11 mouse cellular contexts compared by ENCODE assay signal in genomic region chr9:120702836-120703235, GRCm38 (mm10).
DNase-seq lines count a peak whose midpoint lies in the region; ATAC-seq lines count a peak whose summit lies in the region.
"Had no signal": no experiment of that assay in that cellular context is flagged by ENCODE, and none has a peak within 500 bp of the region (broad histone marks: within the 10 kb centered on the region; RNA-seq: fewer than 3 reads in every experiment).

No protein-coding gene starts in this region.

- peaks cover 23% of the 10 kb centered on the region for H3K4me1 ChIP-seq in hindbrain, embryonic 10.5 days (replicated peaks)
- H3K4me1 ChIP-seq in hindbrain, embryonic 16.5 days (ENCODE audit: control insufficient read depth, insufficient read depth, low read depth, low read length), result peaks cover 4% of the 10 kb centered on the region; the same call in 1 of the 2 replicates
- H3K4me1 ChIP-seq in embryonic facial prominence, embryonic 10.5 days, result peaks cover 25% of the 10 kb centered on the region

- H3K4me3 ChIP-seq in hindbrain, embryonic 10.5 days, result no peak overlapping the region
- no peak overlapping the region for H3K4me3 ChIP-seq in hindbrain, embryonic 16.5 days (ENCODE audit: low read length)
- H3K4me3 ChIP-seq in embryonic facial prominence, embryonic 10.5 days, result no peak overlapping the region
- H3K4me3 ChIP-seq: lung, embryonic 15.5 days had no signal

- no peak for DNase-seq in hindbrain, embryonic 10.5 days (ENCODE audit: low spot score)
- peak; percentile 43 to 74 for DNase-seq in left cerebral cortex, postnatal 25 days (ENCODE audit: low spot score in 2 of 2)
- DNase-seq in left cerebral cortex, postnatal 10 days (ENCODE audit: extremely low spot score in 1 of 2, low spot score in 2 of 2), result no peak
- peak; percentile 21 for DNase-seq in MN1 (ENCODE audit: low spot score)
- no peak for DNase-seq in embryonic facial prominence, embryonic 10.5 days (ENCODE audit: low spot score)
- no peak for DNase-seq in thymus, postnatal 25 days
- DNase-seq: cerebellum, adult 9-11 months; gastrocnemius, postnatal 36 days had no signal

- peak overlapping the region; percentile 16; the same call in 1 of the 2 replicates for H3K27ac ChIP-seq in hindbrain, embryonic 10.5 days
- no peak overlapping the region for H3K27ac ChIP-seq in hindbrain, embryonic 16.5 days (ENCODE audit: low read depth, low read length)
- 0 out of 2 replicates have a peak overlapping the region, but pooled peaks have one; percentile 11 for H3K27ac ChIP-seq in embryonic facial prominence, embryonic 10.5 days (replicated peaks)

- no peak for ATAC-seq in hindbrain, embryonic 16.5 days
- ATAC-seq: intestine, embryonic 16.5 days had no signal

- WGBS in hindbrain, embryonic 10.5 days, result 83% methylated on average over 7 of the region's 7 CpGs
- 78% methylated on average over 7 of the region's 7 CpGs for WGBS in hindbrain, embryonic 16.5 days
- WGBS in embryonic facial prominence, embryonic 10.5 days, result 75% methylated on average over 7 of the region's 7 CpGs

- H3K27me3 ChIP-seq in hindbrain, embryonic 10.5 days (ENCODE audit: insufficient read depth, poor library complexity, severe bottlenecking), result no peaks in the 10 kb centered on the region
- H3K27me3 ChIP-seq in hindbrain, embryonic 16.5 days (replicated peaks; ENCODE audit: control insufficient read depth, insufficient read depth, low read length), result no peaks in the 10 kb centered on the region
- no peaks in the 10 kb centered on the region for H3K27me3 ChIP-seq in embryonic facial prominence, embryonic 10.5 days (replicated peaks; ENCODE audit: low read depth, poor library complexity, severe bottlenecking)
- H3K27me3 ChIP-seq: lung, embryonic 15.5 days had no signal

- no peaks in the 10 kb centered on the region for H3K9me3 ChIP-seq in hindbrain, embryonic 10.5 days
- no peaks in the 10 kb centered on the region for H3K9me3 ChIP-seq in hindbrain, embryonic 16.5 days (ENCODE audit: control insufficient read depth, low read length)
- no peaks in the 10 kb centered on the region for H3K9me3 ChIP-seq in embryonic facial prominence, embryonic 10.5 days
- H3K9me3 ChIP-seq: lung, embryonic 15.5 days had no signal

- H3K9ac ChIP-seq in hindbrain, embryonic 16.5 days (ENCODE audit: low read depth, low read length), result no peak overlapping the region
- H3K9ac ChIP-seq: lung, embryonic 15.5 days had no signal

- no peak overlapping the region for H3K4me2 ChIP-seq in hindbrain, embryonic 16.5 days (ENCODE audit: low read length)
- H3K4me2 ChIP-seq: lung, embryonic 15.5 days had no signal

- no peaks in the 10 kb centered on the region for H3K36me3 ChIP-seq in hindbrain, embryonic 10.5 days
- no peaks in the 10 kb centered on the region for H3K36me3 ChIP-seq in hindbrain, embryonic 16.5 days (ENCODE audit: control insufficient read depth, insufficient read depth, low read length)
- no peaks in the 10 kb centered on the region for H3K36me3 ChIP-seq in embryonic facial prominence, embryonic 10.5 days (replicated peaks)
- H3K36me3 ChIP-seq: lung, embryonic 15.5 days had no signal

- intact Hi-C loops in left cerebral cortex, postnatal 25 days (cut with DNase I), result no loop called here
- intact Hi-C loops in left cerebral cortex, postnatal 10 days (cut with DNase I), result no loop called here

Comparison
In these comparisons a context has a peak if more than half of its experiments do, and no peak if none do; other contexts are left out.
1. DNase-seq: peak in left cerebral cortex, postnatal 25 days (2 of 2) and MN1 (single experiment); none in hindbrain, embryonic 10.5 days (single experiment), left cerebral cortex, postnatal 10 days (0 of 2), embryonic facial prominence, embryonic 10.5 days (single experiment) and thymus, postnatal 25 days (single experiment).